9 mouse cellular contexts compared by ENCODE assay signal in the genomic region with DNA sequence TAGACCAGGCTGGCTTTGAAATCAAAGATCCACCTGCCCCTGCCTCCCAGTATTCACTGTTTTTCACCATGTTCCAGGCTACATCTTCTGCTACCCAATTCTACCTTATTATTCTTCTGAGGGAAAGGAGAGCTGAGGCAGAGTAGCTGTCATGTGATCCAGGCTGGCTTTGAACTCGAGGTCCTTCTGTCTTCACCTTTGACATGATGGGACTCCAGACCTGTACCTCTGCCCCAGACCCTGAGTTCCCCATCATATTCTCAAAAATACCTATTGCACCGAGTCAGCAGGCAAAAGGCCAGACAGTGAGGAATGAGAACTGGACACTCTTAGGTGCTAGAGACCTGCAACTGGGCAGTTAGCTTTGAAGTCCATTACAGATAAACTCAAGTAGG. TPM values are rescaled to one million over a fixed set of nuclear protein-coding genes. Genes with fewer than 3 reads are reported as not detected.
DNase-seq lines count a peak whose midpoint lies in the region; ATAC-seq lines count a peak whose summit lies in the region.
"Had no signal": no experiment of that assay in that cellular context is flagged by ENCODE, and none has a peak within 500 bp of the region (broad histone marks: within the 10 kb centered on the region; RNA-seq: fewer than 3 reads in every experiment).

No protein-coding gene starts in this region.

- H3K27me3 ChIP-seq in forebrain, embryonic 10.5 days (ENCODE audit: poor library complexity, severe bottlenecking), result peaks cover 50% of the 10 kb centered on the region
- peaks cover 3% of the 10 kb centered on the region for H3K27me3 ChIP-seq in forebrain, embryonic 11.5 days (ENCODE audit: control insufficient read depth, insufficient read depth, low read length)
- H3K27me3 ChIP-seq in megakaryocyte, embryonic 14.5 days (replicated peaks), result no peaks in the 10 kb centered on the region
- H3K27me3 ChIP-seq in liver, embryonic 11.5 days (replicated peaks; ENCODE audit: control insufficient read depth, insufficient read depth, low read length), result peaks cover 21% of the 10 kb centered on the region
- H3K27me3 ChIP-seq in stomach, embryonic 15.5 days (replicated peaks), result peaks cover 9% of the 10 kb centered on the region; the same call in 1 of the 2 replicates

- DNase-seq in forebrain, embryonic 10.5 days (ENCODE audit: extremely low spot score, low spot score), result no peak
- no peak for DNase-seq in forebrain, embryonic 11.5 days (ENCODE audit: low spot score)
- no peak for DNase-seq in liver, embryonic 11.5 days (ENCODE audit: low spot score)
- DNase-seq in gastrocnemius, postnatal 25 days, result no peak
- DNase-seq in gastrocnemius, postnatal 36 days, result no peak

- no peak overlapping the region for H3K9ac ChIP-seq in forebrain, embryonic 11.5 days (ENCODE audit: low read length)
- no peak overlapping the region for H3K9ac ChIP-seq in liver, embryonic 11.5 days (ENCODE audit: low read depth, low read length)
- no peak overlapping the region for H3K9ac ChIP-seq in stomach, embryonic 15.5 days

- no peaks in the 10 kb centered on the region for H3K9me3 ChIP-seq in forebrain, embryonic 10.5 days
- H3K9me3 ChIP-seq in forebrain, embryonic 11.5 days (ENCODE audit: control insufficient read depth, low read length), result no peaks in the 10 kb centered on the region
- H3K9me3 ChIP-seq in megakaryocyte, embryonic 14.5 days, result no peaks in the 10 kb centered on the region
- H3K9me3 ChIP-seq in liver, embryonic 11.5 days (ENCODE audit: control insufficient read depth, low read length), result no peaks in the 10 kb centered on the region
- no peaks in the 10 kb centered on the region for H3K9me3 ChIP-seq in stomach, embryonic 15.5 days

- 34% methylated on average over 2 of the region's 2 CpGs for WGBS in forebrain, embryonic 10.5 days
- WGBS in forebrain, embryonic 11.5 days, result 34% methylated on average over 2 of the region's 2 CpGs
- WGBS in liver, embryonic 11.5 days, result 40% methylated on average over 2 of the region's 2 CpGs
- WGBS in stomach, embryonic 15.5 days, result 25% methylated on average over 2 of the region's 2 CpGs

- H3K4me3 ChIP-seq in forebrain, embryonic 10.5 days, result peak overlapping the region; percentile 92; the same call in 1 of the 2 replicates
- no peak overlapping the region for H3K4me3 ChIP-seq in forebrain, embryonic 11.5 days (ENCODE audit: low read depth, low read length)
- H3K4me3 ChIP-seq in megakaryocyte, embryonic 14.5 days (replicated peaks), result peak overlapping the region; percentile 96
- H3K4me3 ChIP-seq in liver, embryonic 11.5 days (ENCODE audit: low read depth, low read length), result peak overlapping the region; percentile 88; the same call in 1 of the 2 replicates
- H3K4me3 ChIP-seq in stomach, embryonic 15.5 days (replicated peaks), result no peak overlapping the region

- no peak for ATAC-seq in forebrain, embryonic 11.5 days (replicated peaks; ENCODE audit: low FRiP score)
- no peak for ATAC-seq in megakaryocyte, adult 5-6 weeks (ENCODE audit: poor library complexity, severe bottlenecking)
- no peak for ATAC-seq in liver, embryonic 11.5 days (replicated peaks; ENCODE audit: low FRiP score)
- no peak for ATAC-seq in stomach, embryonic 15.5 days (ENCODE audit: insufficient read depth, low FRiP score, low read depth)

- peak overlapping the region; percentile 86; the same call in 1 of the 2 replicates for H3K27ac ChIP-seq in forebrain, embryonic 10.5 days
- no peak overlapping the region for H3K27ac ChIP-seq in forebrain, embryonic 11.5 days (ENCODE audit: low read depth, low read length)
- no peak overlapping the region for H3K27ac ChIP-seq in liver, embryonic 11.5 days (ENCODE audit: low read depth, low read length)
- no peak overlapping the region for H3K27ac ChIP-seq in stomach, embryonic 15.5 days

- peaks cover 10% of the 10 kb centered on the region for H3K36me3 ChIP-seq in forebrain, embryonic 10.5 days (replicated peaks)
- no peaks in the 10 kb centered on the region for H3K36me3 ChIP-seq in forebrain, embryonic 11.5 days (ENCODE audit: control insufficient read depth, insufficient read depth, low read length)
- peaks cover 33% of the 10 kb centered on the region for H3K36me3 ChIP-seq in megakaryocyte, embryonic 14.5 days (replicated peaks; ENCODE audit: low read length)
- peaks cover 4% of the 10 kb centered on the region; the same call in 1 of the 2 replicates for H3K36me3 ChIP-seq in liver, embryonic 11.5 days (ENCODE audit: control insufficient read depth, insufficient read depth, low read length)
- H3K36me3 ChIP-seq in stomach, embryonic 15.5 days, result no peaks in the 10 kb centered on the region

- H3K4me1 ChIP-seq in forebrain, embryonic 10.5 days, result peaks cover 76% of the 10 kb centered on the region
- H3K4me1 ChIP-seq in forebrain, embryonic 11.5 days (replicated peaks; ENCODE audit: control insufficient read depth, insufficient read depth, low read length), result peaks cover 18% of the 10 kb centered on the region
- H3K4me1 ChIP-seq in megakaryocyte, embryonic 14.5 days, result peaks cover 80% of the 10 kb centered on the region
- H3K4me1 ChIP-seq in liver, embryonic 11.5 days (replicated peaks; ENCODE audit: control insufficient read depth, insufficient read depth, low read length), result peaks cover 27% of the 10 kb centered on the region
- H3K4me1 ChIP-seq in stomach, embryonic 15.5 days, result peaks cover 20% of the 10 kb centered on the region

- intact Hi-C loops in gastrocnemius, postnatal 36 days (cut with DNase I), result loop anchor here (5.0 kb wide), 1 partner anchor 307 kb away; no protein-coding TSS in a partner anchor

- no peak overlapping the region for H3K4me2 ChIP-seq in forebrain, embryonic 11.5 days (ENCODE audit: low read depth, low read length, severe bottlenecking)
- H3K4me2 ChIP-seq in liver, embryonic 11.5 days, result peak overlapping the region; percentile 100
- H3K4me2 ChIP-seq in stomach, embryonic 15.5 days, result peak overlapping the region; percentile 97; the same call in 1 of the 2 replicates

RNA-seq across cellular contexts. Expression of a gene that starts 0.8 kb away (rescaled TPM):
- 12.8 and 14.0 TPM in 2 replicates for polyA plus RNA-seq in forebrain, embryonic 10.5 days (2016; fragmentation: Nextera tagmentation; extraction: Ambion mirVana)
- 16.0 and 17.4 TPM in 2 replicates for polyA plus RNA-seq in forebrain, embryonic 11.5 days (2014; fragmentation: Nextera tagmentation; extraction: Ambion mirVana)
- 13.2 and 16.0 TPM in 2 replicates for polyA plus RNA-seq in megakaryocyte, embryonic 14.5 days (2012; ENCODE audit: insufficient read depth, low replicate concordance)
- 4.9 and 6.2 TPM in 2 replicates for total RNA-seq in megakaryocyte, adult 5-6 weeks (2015)
- 3.0 and 4.2 TPM in 2 replicates for total RNA-seq in megakaryocyte, adult 5-6 weeks (2017)
- 2.4 and 2.5 TPM in 2 replicates for polyA plus RNA-seq in liver, embryonic 11.5 days (2014; fragmentation: Nextera tagmentation; extraction: Ambion mirVana)
- 3.8 and 4.7 TPM in 2 replicates for polyA plus RNA-seq in stomach, embryonic 15.5 days (2015; fragmentation: Nextera tagmentation; extraction: Ambion mirVana)
- under 1 TPM; 0.51 to 0.62 TPM for total RNA-seq in gastrocnemius, postnatal 25 days (2021)
- total RNA-seq in gastrocnemius, postnatal 36 days (2021), result 1 to 10 TPM in 1 of 2 experiments, under 1 TPM in 1; 0.86 to 1.5 TPM

RNA-seq across cellular contexts. Expression of a gene that starts 8.0 kb away (rescaled TPM):
- polyA plus RNA-seq in forebrain, embryonic 10.5 days (2016; fragmentation: Nextera tagmentation; extraction: Ambion mirVana), result not detected in 2 replicates
- polyA plus RNA-seq in forebrain, embryonic 11.5 days (2014; fragmentation: Nextera tagmentation; extraction: Ambion mirVana), result not detected in 2 replicates
- polyA plus RNA-seq in megakaryocyte, embryonic 14.5 days (2012; ENCODE audit: insufficient read depth, low replicate concordance), result 12.1 TPM in 1 of 2 replicates, not detected in the other
- 2.1 TPM in 1 of 2 replicates, not detected in the other for total RNA-seq in megakaryocyte, adult 5-6 weeks (2015)
- total RNA-seq in megakaryocyte, adult 5-6 weeks (2017), result 0.53 and 2.8 TPM in 2 replicates
- polyA plus RNA-seq in liver, embryonic 11.5 days (2014; fragmentation: Nextera tagmentation; extraction: Ambion mirVana), result not detected in 2 replicates
- polyA plus RNA-seq in stomach, embryonic 15.5 days (2015; fragmentation: Nextera tagmentation; extraction: Ambion mirVana), result 0.24 TPM in 1 of 2 replicates, not detected in the other
- not detected for total RNA-seq in gastrocnemius, postnatal 25 days (2021)
- total RNA-seq in gastrocnemius, postnatal 36 days (2021), result not detected
- total RNA-seq: layer of hippocampus, postnatal 36 days had no signal

RNA-seq across cellular contexts. Expression of a gene that starts 9.1 kb away (rescaled TPM):
- polyA plus RNA-seq in forebrain, embryonic 10.5 days (2016; fragmentation: Nextera tagmentation; extraction: Ambion mirVana), result 4.9 and 5.3 TPM in 2 replicates
- polyA plus RNA-seq in forebrain, embryonic 11.5 days (2014; fragmentation: Nextera tagmentation; extraction: Ambion mirVana), result 4.1 and 6.5 TPM in 2 replicates
- polyA plus RNA-seq in megakaryocyte, embryonic 14.5 days (2012; ENCODE audit: insufficient read depth, low replicate concordance), result 12.4 and 46.5 TPM in 2 replicates
- total RNA-seq in megakaryocyte, adult 5-6 weeks (2015), result 5.3 and 5.9 TPM in 2 replicates
- total RNA-seq in megakaryocyte, adult 5-6 weeks (2017), result 10.4 and 11.1 TPM in 2 replicates
- 8.3 and 8.5 TPM in 2 replicates for polyA plus RNA-seq in liver, embryonic 11.5 days (2014; fragmentation: Nextera tagmentation; extraction: Ambion mirVana)
- 6.7 and 7.6 TPM in 2 replicates for polyA plus RNA-seq in stomach, embryonic 15.5 days (2015; fragmentation: Nextera tagmentation; extraction: Ambion mirVana)
- total RNA-seq in gastrocnemius, postnatal 25 days (2021), result 1 to 10 TPM; 2.0 to 3.0 TPM
- 1 to 10 TPM; 2.0 to 2.4 TPM for total RNA-seq in gastrocnemius, postnatal 36 days (2021)

RNA-seq across cellular contexts. Expression of a gene that starts 21.4 kb away (rescaled TPM):
- polyA plus RNA-seq in forebrain, embryonic 10.5 days (2016; fragmentation: Nextera tagmentation; extraction: Ambion mirVana), result 878 and 901 TPM in 2 replicates
- polyA plus RNA-seq in forebrain, embryonic 11.5 days (2014; fragmentation: Nextera tagmentation; extraction: Ambion mirVana), result 797 and 841 TPM in 2 replicates
- 358 and 2,282 TPM in 2 replicates for polyA plus RNA-seq in megakaryocyte, embryonic 14.5 days (2012; ENCODE audit: insufficient read depth, low replicate concordance)
- 2,618 and 2,625 TPM in 2 replicates for total RNA-seq in megakaryocyte, adult 5-6 weeks (2015)
- total RNA-seq in megakaryocyte, adult 5-6 weeks (2017), result 984 and 1,065 TPM in 2 replicates
- 1,349 and 1,481 TPM in 2 replicates for polyA plus RNA-seq in liver, embryonic 11.5 days (2014; fragmentation: Nextera tagmentation; extraction: Ambion mirVana)
- polyA plus RNA-seq in stomach, embryonic 15.5 days (2015; fragmentation: Nextera tagmentation; extraction: Ambion mirVana), result 968 and 983 TPM in 2 replicates
- total RNA-seq in gastrocnemius, postnatal 25 days (2021), result 100 to 1,000 TPM; 527 to 576 TPM
- 100 to 1,000 TPM; 497 to 579 TPM for total RNA-seq in gastrocnemius, postnatal 36 days (2021)

RNA-seq across cellular contexts. Expression of a gene that starts 38.7 kb away (rescaled TPM):
- polyA plus RNA-seq in forebrain, embryonic 10.5 days (2016; fragmentation: Nextera tagmentation; extraction: Ambion mirVana), result 7.3 TPM in 2 replicates
- polyA plus RNA-seq in forebrain, embryonic 11.5 days (2014; fragmentation: Nextera tagmentation; extraction: Ambion mirVana), result 5.8 and 6.4 TPM in 2 replicates
- 11.8 TPM in 1 of 2 replicates, not detected in the other for polyA plus RNA-seq in megakaryocyte, embryonic 14.5 days (2012; ENCODE audit: insufficient read depth, low replicate concordance)
- 0.13 and 0.34 TPM in 2 replicates for total RNA-seq in megakaryocyte, adult 5-6 weeks (2015)
- 0.08 and 0.11 TPM in 2 replicates for total RNA-seq in megakaryocyte, adult 5-6 weeks (2017)
- polyA plus RNA-seq in liver, embryonic 11.5 days (2014; fragmentation: Nextera tagmentation; extraction: Ambion mirVana), result 1.4 and 1.8 TPM in 2 replicates
- polyA plus RNA-seq in stomach, embryonic 15.5 days (2015; fragmentation: Nextera tagmentation; extraction: Ambion mirVana), result 6.5 and 7.0 TPM in 2 replicates
- 1 to 10 TPM; 1.5 to 1.8 TPM for total RNA-seq in gastrocnemius, postnatal 25 days (2021)
- total RNA-seq in gastrocnemius, postnatal 36 days (2021), result 1 to 10 TPM in 1 of 2 experiments, under 1 TPM in 1; 0.61 to 1.5 TPM

Comparison
In these comparisons a context has a peak if more than half of its experiments do, and no peak if none do; other contexts are left out.
1. H3K4me3 ChIP-seq: peak in forebrain, embryonic 10.5 days (single experiment), megakaryocyte, embryonic 14.5 days (single experiment) and liver, embryonic 11.5 days (single experiment); none in forebrain, embryonic 11.5 days (single experiment) and stomach, embryonic 15.5 days (single experiment).